Mouse (Mus musculus) CH12.LX (cell line): ENCODE measurements around the gene AW209491.

Experiments used
- BHLHE40 ChIP-seq: IDR thresholded peaks from 2 replicates; pipeline ENCODE4 v1.6.1; 2011; ENCODE audit warnings: mild to moderate bottlenecking, low read depth, low read length, improper control_type of control experiment
- CTCF ChIP-seq, 2 experiments: IDR thresholded peaks in 1 of 2; conservative IDR thresholded peaks in 1 of 2; 2 replicates each; pipeline ENCODE4 v1.5.1; 2011 to 2012; ENCODE audit warnings: low read depth in 2 of 2, low read length in 2 of 2, improper control_type of control experiment in 1 of 2, inconsistent platforms in 1 of 2, mild to moderate bottlenecking in 1 of 2, moderate library complexity in 1 of 2
- EP300 ChIP-seq: IDR thresholded peaks from 2 replicates; pipeline ENCODE4 v1.6.1; 2011; ENCODE audit warnings: low read length, improper control_type of control experiment
- IRF4 ChIP-seq: IDR thresholded peaks from 2 replicates; pipeline ENCODE4 v1.6.1; 2014; ENCODE audit warnings: low read depth, mild to moderate bottlenecking, inconsistent platforms, low read length, improper control_type of control experiment
- MYC ChIP-seq: IDR thresholded peaks from 2 replicates; pipeline ENCODE4 v1.6.1; 2011; ENCODE audit warnings: low read depth, mild to moderate bottlenecking, improper control_type of control experiment, low read length
- NELFE ChIP-seq: IDR thresholded peaks from 2 replicates; pipeline ENCODE4 v1.6.1; 2011; ENCODE audit warnings: low read depth, low read length, improper control_type of control experiment
- POLR2A ChIP-seq: IDR thresholded peaks from 2 replicates; pipeline ENCODE4 v1.6.1; 2011; ENCODE audit warnings: low read depth, mild to moderate bottlenecking, improper control_type of control experiment, low read length
- TCF12 ChIP-seq: IDR thresholded peaks from 2 replicates; pipeline ENCODE4 v1.6.1; 2014; ENCODE audit warnings: low read depth, mild to moderate bottlenecking, inconsistent platforms, low read length, improper control_type of control experiment
- USF1 ChIP-seq: IDR thresholded peaks from 2 replicates; pipeline ENCODE4 v1.6.1; 2014; ENCODE audit warnings: low read depth, mild to moderate bottlenecking, inconsistent platforms, low read length, improper control_type of control experiment
- USF2 ChIP-seq: conservative IDR thresholded peaks from 2 replicates; pipeline ENCODE4 v1.6.1; 2011; ENCODE audit warnings: low read depth, low read length, improper control_type of control experiment

DNA sequence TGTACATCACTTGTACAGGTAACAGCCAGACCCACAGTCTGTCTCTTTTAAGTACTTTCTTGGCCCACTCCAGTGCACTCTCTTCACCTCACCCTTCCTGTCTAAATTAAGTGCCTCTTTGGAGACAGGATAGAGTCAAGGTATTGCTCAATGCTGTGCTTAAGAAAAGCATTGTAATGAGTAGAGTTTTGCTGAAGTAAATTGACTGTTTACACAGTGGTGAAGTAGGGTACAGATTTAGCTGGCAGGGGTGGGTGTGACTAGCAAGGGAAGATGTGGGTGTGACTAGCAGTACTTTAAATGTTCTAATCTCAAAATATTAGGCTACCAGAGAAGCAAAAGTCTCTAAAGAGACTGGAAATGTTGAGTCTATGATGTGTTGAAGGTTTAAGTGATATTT is 22.3 kb upstream of the AW209491 start:
- no peak for TF ChIP-seq MYC
- TF ChIP-seq POLR2A, result no peak
- no peak for TF ChIP-seq IRF4
- TF ChIP-seq CTCF (conservative IDR thresholded peaks at IDR 0.05 in 1 of 2, IDR thresholded peaks at IDR 0.05 in 1 of 2; ENCODE audit: low read depth in 2 of 2, low read length in 2 of 2), result no peak
- no peak for TF ChIP-seq EP300
- TF ChIP-seq USF2, result no peak
- TF ChIP-seq TCF12, result no peak
- TF ChIP-seq BHLHE40, result no peak
- no peak for TF ChIP-seq NELFE
- no peak for TF ChIP-seq USF1
